Mouse (Mus musculus) megakaryocyte progenitor cell, adult 5-6 weeks (primary cell): ENCODE data around the gene Vps26a. TPM values are rescaled to one million over a fixed set of nuclear protein-coding genes. Genes with fewer than 3 reads are reported as not detected.

ENCODE experiments used
- ATAC-seq: replicated peaks from 2 replicates; pipeline ENCODE4 v1.8.0; 2016; ENCODE audit warnings: mild to moderate bottlenecking, moderate TSS enrichment, inconsistent platforms; ENCODE audit not compliant: poor library complexity
- total RNA-seq, 2 experiments: library from RNA; stranded (forward) in 1 of 2; stranded (reverse) in 1 of 2; fragments of 157-497, 149-512 nt in 1 of 2; fragments of 200-1000 nt in 1 of 2; gene quantifications; 2 replicates each; pipeline versions ENCODE4 v1.2.3 to v1.2.4; 2015 to 2017

Gene Vps26a
- 64.3 and 75.4 TPM in 2 replicates for total RNA-seq (2015)
- total RNA-seq (2017): 78.1 and 84.2 TPM in 2 replicates

GRCm38 (mm10) chr10:62486618-62487415 is at the start of gene Vps26a:
Gene Vps26a (minus strand): TSS chr10:62486805.
- ATAC-seq: peak; percentile 80

GRCm38 (mm10) chr10:62534509-62534908 is 47.9 kb upstream of the Vps26a start:
- no peak for ATAC-seq

DNA sequence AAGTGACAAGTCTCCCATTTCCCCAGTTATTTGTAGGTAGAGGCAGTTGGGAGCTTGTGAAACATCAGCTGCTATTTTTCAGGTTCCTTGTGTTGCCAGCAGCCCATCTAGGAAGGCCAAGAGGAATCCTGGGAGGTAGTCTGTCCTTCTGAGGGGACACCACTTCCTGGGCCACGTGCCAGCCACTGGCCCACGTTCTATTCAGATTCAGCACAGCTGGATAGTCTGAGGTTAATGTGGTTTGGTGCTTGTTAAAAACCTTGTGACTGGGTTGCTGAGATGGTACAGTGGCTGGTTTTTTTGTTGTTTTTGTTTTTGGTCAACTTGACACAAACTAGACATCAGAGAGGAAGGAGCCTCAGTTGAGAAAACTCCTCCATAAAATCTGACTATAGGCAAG is 46.2 kb upstream of the Vps26a start:
- ATAC-seq: peak; percentile 86

DNA sequence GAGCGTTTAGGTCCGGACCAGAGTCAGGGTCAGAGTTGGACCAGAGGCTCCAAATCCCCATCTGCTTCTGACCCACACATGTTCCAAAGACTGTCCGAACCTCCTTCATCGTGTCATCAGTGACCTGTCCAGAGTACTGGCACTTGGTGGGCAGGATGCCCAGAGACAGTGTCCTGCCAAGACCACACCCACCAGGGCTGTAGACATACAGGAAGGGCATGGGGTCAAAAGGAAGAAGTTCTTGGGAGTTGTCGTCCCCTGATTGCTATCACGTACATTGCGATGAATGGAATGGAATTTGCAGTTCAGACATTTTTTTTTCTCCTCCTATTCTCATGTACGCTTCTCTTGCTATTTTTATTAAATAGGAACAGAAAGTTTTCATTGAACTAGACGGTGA is 43.6 kb upstream of the Vps26a start:
- no peak for ATAC-seq

DNA sequence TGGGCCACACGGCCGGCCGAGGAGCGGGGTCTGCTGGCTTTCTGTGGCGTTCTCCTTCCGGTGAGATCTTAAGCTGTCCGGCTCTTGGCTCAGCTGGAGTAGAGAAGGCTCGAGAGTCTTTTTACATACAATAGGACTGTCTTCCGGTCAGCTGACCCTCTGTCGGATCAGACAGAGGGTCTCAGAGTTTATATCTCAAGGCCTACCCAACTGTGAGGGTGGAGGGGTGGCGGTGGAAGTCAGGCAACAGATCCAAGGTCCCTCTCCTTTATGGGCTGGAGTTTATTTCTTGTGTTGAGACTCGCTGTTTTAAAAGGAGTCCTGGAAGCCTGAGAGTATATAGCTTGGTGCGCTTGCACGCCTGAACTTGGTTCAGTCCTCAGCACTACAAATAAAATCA is 40.7 kb upstream of the Vps26a start, which contains the start of gene Srgn:
Gene Srgn (minus strand): TSS at position 101 of the 400 bp plus-strand sequence.
- no peak for ATAC-seq

- ATAC-seq: no peak
These were observed 35.8 kb upstream of the Vps26a start for GRCm38 (mm10) chr10:62522346-62522950.

DNA sequence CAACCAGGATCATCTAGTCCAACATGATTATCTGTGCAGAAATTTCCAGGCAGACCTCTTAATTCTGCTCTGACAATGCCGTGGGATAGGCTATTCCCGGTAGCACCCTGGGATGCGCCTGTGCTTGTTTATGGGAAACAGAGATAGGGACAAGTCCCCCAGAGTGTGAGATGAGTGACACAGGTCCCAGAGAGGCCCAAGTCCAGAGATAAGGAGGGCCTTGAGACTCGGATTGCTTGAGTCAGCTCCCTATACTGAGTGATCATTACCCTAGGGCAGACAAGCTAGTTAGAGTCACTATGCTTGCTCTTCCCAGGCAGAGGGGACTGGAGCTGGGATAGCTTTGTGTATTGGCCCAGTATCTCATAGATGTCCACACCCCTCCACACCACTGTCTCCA is 35.2 kb upstream of the Vps26a start:
- peak; percentile 21; the same call in 1 of the 2 replicates for ATAC-seq

DNA sequence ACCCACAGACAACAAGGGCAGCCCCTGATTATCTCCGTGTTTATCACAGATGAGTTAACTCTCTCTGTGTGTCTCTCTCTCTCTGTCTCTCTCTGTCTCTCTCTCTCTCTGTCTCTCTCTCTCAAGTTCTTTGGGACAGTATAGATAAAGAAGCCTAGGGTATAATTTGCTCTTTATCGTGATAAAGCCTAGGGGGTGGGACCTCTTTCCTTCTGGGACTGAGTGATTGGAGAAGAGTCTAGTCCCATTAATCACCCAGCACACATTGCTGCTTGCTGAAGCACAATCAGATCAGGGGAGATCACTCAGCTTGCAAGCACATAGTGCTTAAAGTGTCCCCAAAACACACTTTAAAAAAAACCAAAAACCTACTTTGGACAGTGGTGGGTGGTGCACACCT is 34.3 kb upstream of the Vps26a start:
- ATAC-seq: peak; percentile 59

DNA sequence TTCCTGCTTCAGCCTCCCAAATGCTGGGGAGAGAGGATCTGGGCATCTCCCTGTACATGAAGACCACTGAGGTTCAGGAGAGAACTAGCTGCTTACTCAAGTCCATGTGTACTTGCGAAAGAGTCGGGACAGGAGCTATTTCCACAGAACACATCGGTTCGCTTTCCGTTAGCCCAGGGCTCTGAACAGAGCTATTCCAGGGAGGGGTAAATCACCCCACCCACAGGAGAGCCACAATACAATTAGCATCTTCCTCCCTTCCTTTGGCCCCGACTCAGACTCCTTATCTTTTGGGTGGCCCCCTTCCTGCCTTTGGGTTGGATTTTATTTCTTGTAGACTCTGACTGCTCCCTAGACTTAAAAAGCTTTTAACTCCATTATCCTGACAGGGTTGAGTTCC is 30.9 kb upstream of the Vps26a start:
- peak; percentile 64 for ATAC-seq

DNA sequence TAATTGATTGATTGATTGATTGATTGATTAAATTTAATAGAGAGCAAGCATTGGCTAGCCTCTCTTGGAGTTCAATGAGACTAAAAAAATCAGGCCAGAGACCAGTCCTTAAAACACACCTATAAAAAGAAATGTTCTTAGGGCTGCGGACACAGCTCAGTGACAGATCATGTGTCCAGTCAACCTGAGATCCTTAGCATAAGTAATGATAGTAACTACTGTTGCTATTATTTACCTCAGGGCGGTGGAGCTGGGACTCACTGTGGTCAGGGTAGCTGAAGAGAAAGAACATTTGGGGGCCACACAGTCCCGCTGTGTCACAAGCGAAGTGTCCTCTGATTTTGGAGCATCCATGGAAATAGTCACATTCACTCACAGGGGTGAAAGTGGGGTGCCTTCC is 26.2 kb upstream of the Vps26a start:
- ATAC-seq: no peak

DNA sequence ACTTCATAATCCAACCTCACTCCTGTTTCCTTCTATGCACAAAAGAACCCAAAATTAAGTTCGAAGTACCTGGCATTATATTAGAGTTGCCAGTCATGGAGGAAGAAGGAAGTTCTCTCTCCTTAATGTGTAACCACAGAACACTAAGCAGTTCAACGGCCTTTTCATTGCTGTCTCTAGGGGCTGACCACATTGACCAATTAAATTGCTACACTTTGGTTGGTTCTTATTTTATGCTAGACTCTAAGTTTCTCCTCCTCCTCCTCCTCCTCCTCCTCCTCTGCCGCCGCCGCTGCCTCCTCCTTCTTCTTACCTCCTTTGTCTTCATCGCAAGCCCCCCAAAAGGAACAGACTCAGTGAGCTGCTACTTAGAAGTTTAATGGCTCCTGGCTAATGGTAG is 24.9 kb upstream of the Vps26a start:
- ATAC-seq: peak; percentile 46

- ATAC-seq: peak; percentile 8
These were observed 22.5 kb upstream of the Vps26a start for GRCm38 (mm10) chr10:62509032-62509656.

- 0 out of 2 replicates have a peak, but pooled peaks have one; percentile 2 for ATAC-seq
These were observed 21.9 kb upstream of the Vps26a start for GRCm38 (mm10) chr10:62508459-62508858.

GRCm38 (mm10) chr10:62507591-62508308 is 21.1 kb upstream of the Vps26a start:
- peak; percentile 51 for ATAC-seq

- ATAC-seq: no peak
These were observed 20.5 kb upstream of the Vps26a start for GRCm38 (mm10) chr10:62507071-62507470.

- ATAC-seq: peak; percentile 18
These were observed 19.5 kb upstream of the Vps26a start for GRCm38 (mm10) chr10:62506019-62506556.

DNA sequence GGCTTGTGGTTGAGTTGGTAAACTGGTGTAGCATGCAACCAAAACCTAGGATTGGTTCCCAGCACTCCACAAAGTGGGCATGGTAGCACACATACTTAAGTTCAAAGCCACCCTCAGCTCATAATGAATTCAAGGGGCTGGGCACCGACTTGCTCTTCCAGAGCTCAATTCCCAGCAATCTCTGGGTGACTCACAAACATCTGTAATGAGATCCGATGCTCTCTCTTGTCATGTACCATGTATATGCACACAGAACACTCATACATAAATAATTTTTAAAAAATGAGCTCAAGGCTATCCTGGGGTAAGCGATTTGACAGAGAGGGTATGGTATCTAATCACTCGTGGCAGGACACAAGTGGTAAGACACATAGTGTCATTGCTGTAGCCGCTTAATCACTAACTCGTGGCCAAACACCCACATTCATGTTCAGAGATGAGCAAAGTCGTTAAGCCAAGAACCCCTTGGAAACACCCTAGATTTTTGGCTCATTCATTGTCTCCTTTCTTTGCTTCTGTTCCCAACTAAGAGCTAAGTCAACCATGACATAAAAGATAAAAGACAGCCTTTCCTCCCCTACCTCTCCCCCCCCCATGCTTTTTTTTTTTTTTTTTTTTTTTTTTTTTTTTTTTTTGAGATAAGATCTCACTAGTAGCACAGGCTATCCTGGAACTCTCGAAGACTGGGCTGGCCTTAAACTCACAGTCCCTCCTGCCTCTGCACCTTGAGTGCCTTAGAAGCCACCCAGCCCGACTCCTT is 18.8 kb upstream of the Vps26a start:
- ATAC-seq: peak; percentile 2; the same call in 1 of the 2 replicates

GRCm38 (mm10) chr10:62503836-62504628 is 17.4 kb upstream of the Vps26a start:
- peak; percentile 6; the same call in 1 of the 2 replicates for ATAC-seq

DNA sequence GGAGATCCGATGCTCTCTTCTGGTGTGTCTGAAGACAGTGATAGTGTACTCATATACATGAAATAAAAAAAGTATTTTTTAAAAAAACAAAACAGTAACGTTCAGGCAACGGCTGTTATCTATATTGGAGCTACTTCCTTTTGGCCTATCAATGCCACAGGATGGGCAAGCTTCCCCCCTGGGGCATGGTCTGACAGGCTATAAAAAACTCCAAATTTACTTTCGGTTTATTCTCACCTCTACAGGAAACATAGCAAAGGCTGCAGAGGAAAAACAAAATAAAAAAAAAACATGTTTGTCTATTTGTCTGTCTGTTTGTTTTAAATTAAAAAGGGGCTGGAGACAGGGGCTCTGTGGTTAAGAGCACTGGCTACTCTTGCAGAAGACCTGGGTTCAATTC is 16.7 kb upstream of the Vps26a start:
- peak; percentile 12; the same call in 1 of the 2 replicates for ATAC-seq
